Mouse (Mus musculus): Measurements from ENCODE around the gene Il9. TPM values are rescaled to one million over a fixed set of nuclear protein-coding genes. Genes with fewer than 3 reads are reported as not detected.

Gene Il9
- total RNA-seq, 1 experiment = not detected

GRCm38 (mm10) chr13:56468536-56468935, 13.5 kb downstream of the Il9 start:
- in situ Hi-C loops (cut with MboI; ENCODE audit: low sequenced_read_pairs in 2 of 2, unreplicated experiment in 2 of 2) = no loop called here
- TF ChIP-seq HCFC1 (IDR thresholded peaks at IDR 0.05; ENCODE audit: borderline replicate concordance, insufficient read depth, low read length) (no peak), ZC3H11A (IDR thresholded peaks at IDR 0.05; ENCODE audit: borderline replicate concordance, low read depth, low read length) (no peak), ZNF384 (IDR thresholded peaks at IDR 0.05; ENCODE audit: low read depth, low read length) (no peak), MAFK (IDR thresholded peaks at IDR 0.05; ENCODE audit: insufficient read depth, low read depth, low read length) (no peak), CHD2 (IDR thresholded peaks at IDR 0.05; ENCODE audit: low read depth, low read length) (no peak)
- Histone ChIP-seq H3K4me3 (ENCODE audit: insufficient read depth in 1 of 2, low read depth in 1 of 2, low read length in 2 of 2, poor library complexity in 1 of 2, severe bottlenecking in 1 of 2) (no peak overlapping the region), H3K36me3 (ENCODE audit: control insufficient read depth, insufficient read depth, low read length, poor library complexity, severe bottlenecking) (no peaks in the 10 kb centered on the region), H3K4me1 (ENCODE audit: control insufficient read depth in 2 of 2, insufficient read depth in 2 of 2, low read length in 2 of 2, poor library complexity in 1 of 2) (no peaks in the 10 kb centered on the region), H3K9me3 (ENCODE audit: control insufficient read depth, insufficient read depth, low read depth, low read length) (no peaks in the 10 kb centered on the region), H3K27ac (ENCODE audit: insufficient read depth, low read depth, low read length, poor library complexity, severe bottlenecking) (no peak overlapping the region), H3K9ac (ENCODE audit: insufficient read depth, low read depth, low read length, poor library complexity, severe bottlenecking) (no peak overlapping the region)
- no peak for DNase-seq (ENCODE audit: low read depth, low spot score)

DNA sequence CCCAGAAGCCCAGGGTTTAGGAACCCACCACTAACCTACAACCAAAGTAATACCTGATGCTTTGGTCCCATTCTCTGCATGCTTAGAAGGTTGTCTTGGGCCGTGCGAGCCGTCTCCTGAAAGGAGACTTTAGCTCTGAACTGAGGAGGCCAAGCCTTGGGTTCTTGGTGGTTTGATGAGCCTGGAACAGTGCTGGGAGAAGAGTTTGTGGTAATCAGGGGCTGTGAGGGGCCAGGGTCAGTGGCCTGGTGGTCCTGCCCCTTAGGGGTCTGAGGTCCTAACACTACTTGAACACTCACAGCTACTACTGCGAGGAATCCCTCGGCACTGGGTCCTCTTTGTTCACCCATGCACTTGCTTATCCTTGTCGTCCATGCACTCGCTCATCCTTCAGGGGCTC, 14.3 kb downstream of the Il9 start:
- no peak for DNase-seq (ENCODE audit: low read depth, low spot score)
- Histone ChIP-seq H3K36me3 (ENCODE audit: control insufficient read depth, insufficient read depth, low read length, poor library complexity, severe bottlenecking) (no peaks in the 10 kb centered on the region), H3K27ac (ENCODE audit: insufficient read depth, low read depth, low read length, poor library complexity, severe bottlenecking) (no peak overlapping the region), H3K9me3 (ENCODE audit: control insufficient read depth, insufficient read depth, low read depth, low read length) (no peaks in the 10 kb centered on the region), H3K4me3 (ENCODE audit: insufficient read depth in 1 of 2, low read depth in 1 of 2, low read length in 2 of 2, poor library complexity in 1 of 2, severe bottlenecking in 1 of 2) (no peak overlapping the region), H3K9ac (ENCODE audit: insufficient read depth, low read depth, low read length, poor library complexity, severe bottlenecking) (no peak overlapping the region), H3K4me1 (ENCODE audit: control insufficient read depth in 2 of 2, insufficient read depth in 2 of 2, low read length in 2 of 2, poor library complexity in 1 of 2) (no peaks in the 10 kb centered on the region)
- TF ChIP-seq CHD2 (IDR thresholded peaks at IDR 0.05; ENCODE audit: low read depth, low read length) (no peak), ZNF384 (IDR thresholded peaks at IDR 0.05; ENCODE audit: low read depth, low read length) (no peak), HCFC1 (IDR thresholded peaks at IDR 0.05; ENCODE audit: borderline replicate concordance, insufficient read depth, low read length) (no peak), ZC3H11A (IDR thresholded peaks at IDR 0.05; ENCODE audit: borderline replicate concordance, low read depth, low read length) (no peak), MAFK (IDR thresholded peaks at IDR 0.05; ENCODE audit: insufficient read depth, low read depth, low read length) (no peak)
- in situ Hi-C loops (cut with MboI; ENCODE audit: low sequenced_read_pairs in 2 of 2, unreplicated experiment in 2 of 2) = no loop called here

DNA sequence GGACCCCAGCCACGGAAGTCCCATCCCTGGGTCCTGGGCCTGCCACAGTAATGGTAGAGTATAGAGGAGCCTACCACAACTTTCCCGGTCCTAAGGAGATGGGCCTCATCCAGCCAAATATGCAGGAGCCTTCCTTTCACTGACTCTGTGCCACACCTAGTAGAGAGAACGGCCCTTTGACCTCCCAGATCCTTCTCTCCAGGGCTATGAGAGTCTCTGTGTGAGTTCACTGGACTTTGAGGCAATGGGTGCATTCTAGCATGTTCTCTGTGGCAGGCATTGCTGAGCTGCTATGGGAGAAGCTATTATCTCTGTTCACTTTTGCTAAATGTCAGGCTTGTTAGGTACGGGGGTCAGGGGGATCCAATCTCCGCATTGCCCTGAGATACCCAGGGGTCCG, 18.3 kb downstream of the Il9 start:
- no peak for DNase-seq (ENCODE audit: low read depth, low spot score)
- Histone ChIP-seq H3K9me3 (ENCODE audit: control insufficient read depth, insufficient read depth, low read depth, low read length) (no peaks in the 10 kb centered on the region), H3K36me3 (ENCODE audit: control insufficient read depth, insufficient read depth, low read length, poor library complexity, severe bottlenecking) (no peaks in the 10 kb centered on the region), H3K4me3 (ENCODE audit: insufficient read depth in 1 of 2, low read depth in 1 of 2, low read length in 2 of 2, poor library complexity in 1 of 2, severe bottlenecking in 1 of 2) (no peak overlapping the region), H3K4me1 (ENCODE audit: control insufficient read depth in 2 of 2, insufficient read depth in 2 of 2, low read length in 2 of 2, poor library complexity in 1 of 2) (no peaks in the 10 kb centered on the region), H3K27ac (ENCODE audit: insufficient read depth, low read depth, low read length, poor library complexity, severe bottlenecking) (no peak overlapping the region), H3K9ac (ENCODE audit: insufficient read depth, low read depth, low read length, poor library complexity, severe bottlenecking) (no peak overlapping the region)
- TF ChIP-seq CHD2 (IDR thresholded peaks at IDR 0.05; ENCODE audit: low read depth, low read length) = no peak
- no peak for TF ChIP-seq MAFK (IDR thresholded peaks at IDR 0.05; ENCODE audit: insufficient read depth, low read depth, low read length)
- no peak for TF ChIP-seq ZC3H11A (IDR thresholded peaks at IDR 0.05; ENCODE audit: borderline replicate concordance, low read depth, low read length)
- TF ChIP-seq HCFC1 (IDR thresholded peaks at IDR 0.05; ENCODE audit: borderline replicate concordance, insufficient read depth, low read length) = no peak
- TF ChIP-seq ZNF384 (IDR thresholded peaks at IDR 0.05; ENCODE audit: low read depth, low read length) = no peak
- in situ Hi-C loops (cut with MboI; ENCODE audit: low sequenced_read_pairs in 2 of 2, unreplicated experiment in 2 of 2) = no loop called here

DNA sequence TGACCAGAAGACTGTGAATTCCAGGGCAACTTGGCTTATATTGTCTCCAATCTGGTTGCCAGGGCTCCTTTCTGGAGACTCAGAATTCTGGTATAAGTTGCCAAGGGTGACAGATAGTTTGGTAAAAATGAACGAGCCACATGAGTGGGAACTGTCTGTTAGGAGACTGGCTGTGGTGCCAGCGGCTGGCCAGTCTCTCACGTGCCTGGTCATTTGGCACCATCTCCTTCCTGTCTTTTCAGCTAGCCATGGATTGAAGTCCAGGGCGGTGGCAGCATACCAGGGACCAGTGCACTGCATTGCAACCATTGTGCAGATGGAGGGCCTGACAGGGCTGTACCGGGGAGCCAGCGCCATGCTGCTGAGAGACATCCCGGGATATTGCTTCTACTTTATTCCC, 18.8 kb downstream of the Il9 start:
- no peak for TF ChIP-seq HCFC1 (IDR thresholded peaks at IDR 0.05; ENCODE audit: borderline replicate concordance, insufficient read depth, low read length)
- no peak for TF ChIP-seq ZC3H11A (IDR thresholded peaks at IDR 0.05; ENCODE audit: borderline replicate concordance, low read depth, low read length)
- no peak for TF ChIP-seq MAFK (IDR thresholded peaks at IDR 0.05; ENCODE audit: insufficient read depth, low read depth, low read length)
- no peak for TF ChIP-seq CHD2 (IDR thresholded peaks at IDR 0.05; ENCODE audit: low read depth, low read length)
- TF ChIP-seq ZNF384 (IDR thresholded peaks at IDR 0.05; ENCODE audit: low read depth, low read length) = no peak
- in situ Hi-C loops (cut with MboI; ENCODE audit: low sequenced_read_pairs in 2 of 2, unreplicated experiment in 2 of 2) = no loop called here

DNA sequence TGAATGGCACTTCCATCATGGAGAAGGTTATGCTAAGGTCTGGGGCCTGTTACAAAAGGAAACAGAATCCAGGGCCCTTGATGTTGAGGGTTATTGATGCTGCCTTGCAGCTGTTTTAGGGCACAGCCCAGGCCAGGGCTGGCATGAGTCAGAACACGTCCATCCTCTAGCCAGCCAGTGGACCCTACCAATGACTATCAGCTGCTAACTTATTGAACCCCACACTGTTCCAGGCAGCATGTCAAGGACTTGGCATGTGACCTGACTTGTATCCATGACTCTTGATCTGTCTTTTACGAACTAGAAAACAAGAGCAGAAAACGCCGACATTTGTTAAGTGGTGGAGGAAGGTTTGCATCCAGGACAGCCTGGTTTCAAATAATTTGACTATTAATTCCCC, 19.3 kb downstream of the Il9 start:
- in situ Hi-C loops (cut with MboI; ENCODE audit: low sequenced_read_pairs in 2 of 2, unreplicated experiment in 2 of 2) = no loop called here
- Histone ChIP-seq H3K4me3 (ENCODE audit: insufficient read depth in 1 of 2, low read depth in 1 of 2, low read length in 2 of 2, poor library complexity in 1 of 2, severe bottlenecking in 1 of 2) (no peak overlapping the region), H3K9me3 (ENCODE audit: control insufficient read depth, insufficient read depth, low read depth, low read length) (no peaks in the 10 kb centered on the region), H3K36me3 (ENCODE audit: control insufficient read depth, insufficient read depth, low read length, poor library complexity, severe bottlenecking) (no peaks in the 10 kb centered on the region), H3K27ac (ENCODE audit: insufficient read depth, low read depth, low read length, poor library complexity, severe bottlenecking) (no peak overlapping the region), H3K4me1 (ENCODE audit: control insufficient read depth in 2 of 2, insufficient read depth in 2 of 2, low read length in 2 of 2, poor library complexity in 1 of 2) (no peaks in the 10 kb centered on the region), H3K9ac (ENCODE audit: insufficient read depth, low read depth, low read length, poor library complexity, severe bottlenecking) (no peak overlapping the region)
- TF ChIP-seq MAFK (IDR thresholded peaks at IDR 0.05; ENCODE audit: insufficient read depth, low read depth, low read length) (no peak), CHD2 (IDR thresholded peaks at IDR 0.05; ENCODE audit: low read depth, low read length) (no peak), ZNF384 (IDR thresholded peaks at IDR 0.05; ENCODE audit: low read depth, low read length) (no peak), ZC3H11A (IDR thresholded peaks at IDR 0.05; ENCODE audit: borderline replicate concordance, low read depth, low read length) (no peak), HCFC1 (IDR thresholded peaks at IDR 0.05; ENCODE audit: borderline replicate concordance, insufficient read depth, low read length) (no peak)
- DNase-seq (ENCODE audit: low read depth, low spot score) = no peak

More for the DNA sequence above, 18.8 kb downstream of the Il9 start:
- no peak for DNase-seq (ENCODE audit: low read depth, low spot score)
- Histone ChIP-seq H3K4me1 (ENCODE audit: control insufficient read depth in 2 of 2, insufficient read depth in 2 of 2, low read length in 2 of 2, poor library complexity in 1 of 2) (no peaks in the 10 kb centered on the region), H3K9ac (ENCODE audit: insufficient read depth, low read depth, low read length, poor library complexity, severe bottlenecking) (no peak overlapping the region), H3K36me3 (ENCODE audit: control insufficient read depth, insufficient read depth, low read length, poor library complexity, severe bottlenecking) (no peaks in the 10 kb centered on the region), H3K9me3 (ENCODE audit: control insufficient read depth, insufficient read depth, low read depth, low read length) (no peaks in the 10 kb centered on the region), H3K4me3 (ENCODE audit: insufficient read depth in 1 of 2, low read depth in 1 of 2, low read length in 2 of 2, poor library complexity in 1 of 2, severe bottlenecking in 1 of 2) (no peak overlapping the region), H3K27ac (ENCODE audit: insufficient read depth, low read depth, low read length, poor library complexity, severe bottlenecking) (no peak overlapping the region)

Measured in ES-E14 (cell line).